Mouse (Mus musculus): ENCODE data around the gene Ndufb6.

Gene Ndufb6

GRCm38 (mm10) chr4:40254385-40255103 lies 24.7 kb downstream of the Ndufb6 start:
- no peak for DNase-seq (ENCODE audit: low spot score)

- DNase-seq (ENCODE audit: low spot score): no peak
Observed at GRCm38 (mm10) chr4:40253766-40254165, 25.5 kb downstream of the Ndufb6 start.

- DNase-seq (ENCODE audit: low spot score): no peak
Observed at GRCm38 (mm10) chr4:40250984-40251383, 28.2 kb downstream of the Ndufb6 start.

- DNase-seq (ENCODE audit: low spot score): no peak
Observed at GRCm38 (mm10) chr4:40244035-40244434, 35.2 kb downstream of the Ndufb6 start.

- DNase-seq (ENCODE audit: low spot score): no peak
Observed at GRCm38 (mm10) chr4:40243006-40243405, 36.2 kb downstream of the Ndufb6 start.

GRCm38 (mm10) chr4:40241928-40242327 lies 37.3 kb downstream of the Ndufb6 start:
- no peak for DNase-seq (ENCODE audit: low spot score)

GRCm38 (mm10) chr4:40240272-40240744 lies 38.9 kb downstream of the Ndufb6 start:
- no peak for DNase-seq (ENCODE audit: low spot score)

- peak; percentile 51 for DNase-seq (ENCODE audit: low spot score)
Observed at GRCm38 (mm10) chr4:40239409-40240271, 39.6 kb downstream of the Ndufb6 start, which contains the start of gene Ddx58. Gene Ddx58, minus strand, starts transcription at chr4:40239828.

- peak; percentile 19 for DNase-seq (ENCODE audit: low spot score)
Observed at GRCm38 (mm10) chr4:40238483-40239408, 40.5 kb downstream of the Ndufb6 start.

- no peak for DNase-seq (ENCODE audit: low spot score)
Observed at GRCm38 (mm10) chr4:40236829-40237228, 42.4 kb downstream of the Ndufb6 start.

- no peak for DNase-seq (ENCODE audit: low spot score)
Observed at GRCm38 (mm10) chr4:40234256-40234655, 45.0 kb downstream of the Ndufb6 start.

- DNase-seq (ENCODE audit: low spot score): no peak
Observed at GRCm38 (mm10) chr4:40233062-40233664, 46.1 kb downstream of the Ndufb6 start.

GRCm38 (mm10) chr4:40229723-40230122 lies 49.5 kb downstream of the Ndufb6 start:
- no peak for DNase-seq (ENCODE audit: low spot score)

GRCm38 (mm10) chr4:40227886-40228285 lies 51.3 kb downstream of the Ndufb6 start:
- DNase-seq (ENCODE audit: low spot score): no peak

- no peak for DNase-seq (ENCODE audit: low spot score)
Observed at GRCm38 (mm10) chr4:40227131-40227530, 52.1 kb downstream of the Ndufb6 start.

GRCm38 (mm10) chr4:40226095-40226494 lies 53.1 kb downstream of the Ndufb6 start:
- no peak for DNase-seq (ENCODE audit: low spot score)

GRCm38 (mm10) chr4:40221876-40222585 lies 57.2 kb downstream of the Ndufb6 start:
- DNase-seq (ENCODE audit: low spot score): no peak

- no peak for DNase-seq (ENCODE audit: low spot score)
Observed at GRCm38 (mm10) chr4:40221004-40221760, 58.0 kb downstream of the Ndufb6 start.

Data from embryo, embryonic 10 days (tissue).